Mouse (Mus musculus) hindbrain, postnatal 0 days (tissue): Measurements from ENCODE around the gene Baz2a. TPM values are rescaled to one million over a fixed set of nuclear protein-coding genes. Genes with fewer than 3 reads are reported as not detected.

ENCODE experiments used
- ATAC-seq: fragments of 200-750 bp; cut with Nextera tagmentation; 2 replicates; pipeline ENCODE4 v1.8.0; 2017; ENCODE audit warnings: mild to moderate bottlenecking, moderate TSS enrichment, moderate library complexity
- DNase-seq: peaks from one replicate; pipeline ENCODE4 v3.0.0-alpha.2; 2015; ENCODE audit warnings: low spot score
- H3K27ac ChIP-seq: fragments of 300-500 bp; sonication (generic); 2 replicates; pipeline ENCODE4 v1.5.1; 2014; ENCODE audit warnings: mild to moderate bottlenecking
- H3K27me3 ChIP-seq: fragments of 300-500 bp; sonication (generic); 2 replicates; pipeline ENCODE4 v1.6.1; 2014; ENCODE audit warnings: low read length, mixed read lengths; ENCODE audit not compliant: insufficient read depth
- H3K36me3 ChIP-seq: fragments of 300-500 bp; sonication (generic); 2 replicates; pipeline ENCODE4 v1.6.1; 2014; ENCODE audit warnings: low read length, mixed read lengths; ENCODE audit not compliant: insufficient read depth
- H3K4me1 ChIP-seq: fragments of 300-500 bp; sonication (generic); 2 replicates; pipeline ENCODE4 v1.6.1; 2014; ENCODE audit warnings: antibody characterized with exemption, low read length, mixed read lengths; ENCODE audit not compliant: insufficient read depth
- H3K4me2 ChIP-seq: fragments of 300-500 bp; sonication (generic); 2 replicates; pipeline ENCODE4 v1.6.1; 2014; ENCODE audit warnings: low read depth, mild to moderate bottlenecking, low read length, moderate library complexity, mixed read lengths
- H3K4me3 ChIP-seq: fragments of 300-500 bp; sonication (generic); 2 replicates; pipeline ENCODE4 v1.5.1; 2014; ENCODE audit warnings: low read length
- H3K9ac ChIP-seq: fragments of 300-500 bp; sonication (generic); replicated peaks from 2 replicates; pipeline ENCODE4 v1.6.1; 2014; ENCODE audit warnings: mild to moderate bottlenecking, low read length, moderate library complexity, mixed read lengths
- H3K9me3 ChIP-seq: fragments of 300-500 bp; sonication (generic); 2 replicates; pipeline ENCODE4 v1.6.1; 2016; ENCODE audit warnings: low read length, mixed read lengths
- CTCF ChIP-seq: IDR thresholded peaks from 2 replicates; pipeline ENCODE4 v1.5.1; 2016; ENCODE audit warnings: antibody characterized with exemption, control low read depth, low read depth
- WGBS: fragments of 180-500 bp; shearing (Covaris S2); extraction: QIAGEN DNeasy Blood & Tissue Kit; methylation state at CpG from one replicate; pipeline ENCODE4 v1.1.7; 2014; 5-methylcytosine and 5-hydroxymethylcytosine counted together
- polyA plus RNA-seq: library from polyadenylated mRNA; unstranded; fragments of >200 nt; fragmentation: Nextera tagmentation; extraction: Ambion mirVana; gene quantifications from 2 replicates; pipeline ENCODE4 v1.2.1, GENCODE M21; 2015
- total RNA-seq: library from RNA; depleted of rRNA; stranded (reverse); fragments of >200 nt; gene quantifications from 2 replicates; pipeline ENCODE4 v1.2.3, GENCODE M21; 2014

Baz2a gene
- total and polyA plus RNA-seq, 2 experiments from 2014 or later, result 10.6 to 14.3 TPM

DNA sequence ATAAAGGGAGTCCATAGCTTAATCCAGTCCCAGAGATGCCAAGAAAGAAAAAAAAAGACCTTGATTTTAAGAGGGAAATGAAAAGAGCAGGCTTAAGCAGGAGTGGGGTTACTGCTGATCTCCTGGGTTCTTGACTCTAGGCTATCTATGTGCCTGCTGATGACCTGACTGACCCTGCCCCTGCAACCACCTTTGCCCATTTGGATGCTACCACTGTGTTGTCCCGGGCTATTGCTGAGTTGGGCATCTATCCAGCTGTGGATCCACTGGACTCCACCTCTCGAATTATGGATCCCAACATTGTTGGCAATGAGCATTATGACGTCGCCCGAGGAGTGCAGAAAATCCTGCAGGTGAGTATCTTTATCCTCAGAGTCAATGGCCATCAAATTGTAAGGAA lies 3.2 kb upstream of the Baz2a start:
- TF ChIP-seq CTCF, result no peak
- Histone ChIP-seq H3K4me1 (peaks cover 16% of the 10 kb centered on the region; the same call in 1 of the 2 replicates), H3K9me3 (no peaks in the 10 kb centered on the region), H3K27ac (no peak overlapping the region), H3K4me2 (no peak overlapping the region), H3K9ac (no peak overlapping the region), H3K36me3 (peaks cover 46% of the 10 kb centered on the region), H3K27me3 (no peaks in the 10 kb centered on the region), H3K4me3 (no peak overlapping the region)
- DNase-seq (no peak), ATAC-seq (no peak)
- 82% methylated on average over 5 of the region's 5 CpGs for WGBS

DNA sequence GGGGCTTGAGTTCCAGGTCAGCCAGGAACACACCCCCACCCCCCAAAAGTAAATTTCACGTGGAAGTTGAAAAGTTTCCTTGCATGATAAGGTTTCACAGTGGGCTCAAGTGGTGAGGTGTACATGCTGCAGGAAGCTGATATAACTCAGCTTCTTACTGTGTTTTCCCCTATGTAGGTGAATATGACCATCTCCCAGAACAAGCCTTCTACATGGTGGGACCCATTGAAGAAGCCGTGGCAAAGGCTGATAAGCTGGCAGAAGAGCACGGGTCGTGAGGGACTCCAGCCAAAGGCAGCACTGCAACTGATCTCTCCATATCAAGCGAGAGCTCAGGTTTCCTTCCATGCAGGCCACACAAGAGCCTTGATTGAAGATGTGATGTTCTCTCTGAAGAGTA lies 1.5 kb upstream of the Baz2a start:
- H3K9me3 ChIP-seq, result no peaks in the 10 kb centered on the region
- no peak overlapping the region for H3K9ac ChIP-seq
- no peaks in the 10 kb centered on the region for H3K27me3 ChIP-seq
- no peak overlapping the region for H3K4me2 ChIP-seq
- ATAC-seq (no peak), DNase-seq (no peak)
- peaks cover 27% of the 10 kb centered on the region for H3K4me1 ChIP-seq
- TF ChIP-seq CTCF, result no peak
- H3K36me3 ChIP-seq, result peaks cover 46% of the 10 kb centered on the region
- WGBS, result 71% methylated on average over 5 of the region's 5 CpGs
- no peak overlapping the region for H3K4me3 ChIP-seq
- no peak overlapping the region for H3K27ac ChIP-seq

DNA sequence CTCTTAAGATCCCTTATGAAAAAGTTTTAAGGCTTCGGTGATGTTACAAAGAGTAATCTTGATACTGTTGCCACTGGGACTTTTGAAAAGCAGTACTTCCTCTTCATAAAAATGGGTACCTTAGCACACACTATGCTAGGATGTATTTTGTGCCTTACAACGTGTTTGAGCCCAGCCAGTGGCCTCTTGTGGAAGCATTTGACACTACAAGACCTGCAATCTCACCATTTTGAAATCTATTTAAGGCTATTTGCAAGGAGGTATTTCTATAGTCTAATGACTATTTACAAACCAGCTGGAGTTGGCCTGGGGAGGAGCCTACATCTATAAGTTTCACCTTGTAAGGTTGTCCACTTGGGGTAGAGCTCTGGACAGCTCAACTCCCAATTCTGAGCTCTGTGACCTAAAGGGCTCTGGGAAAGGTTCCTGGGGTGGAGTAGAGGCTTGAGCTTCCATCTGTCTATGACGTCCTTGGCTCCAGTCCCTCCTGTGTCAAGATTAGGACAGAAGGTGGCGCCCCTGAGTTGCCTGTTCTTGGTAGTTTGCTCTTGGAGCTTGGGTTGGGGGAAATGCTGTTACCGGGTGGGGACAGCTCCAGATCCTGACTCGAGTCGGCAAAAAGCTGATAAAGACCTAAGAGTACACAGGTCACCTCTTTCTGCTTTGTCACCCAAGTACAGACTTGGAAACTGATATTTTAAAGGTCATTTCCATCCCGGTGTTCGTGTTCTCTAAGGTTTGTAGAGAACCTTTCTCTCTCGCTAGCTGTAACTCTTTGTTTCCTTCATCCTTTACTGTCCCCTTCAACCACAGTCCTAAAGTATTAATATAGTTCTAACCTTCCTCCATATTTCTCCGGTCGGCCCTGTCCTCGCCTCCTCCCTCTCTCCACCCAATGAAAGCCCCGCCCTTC lies 470 bp upstream of the Baz2a start:
- H3K27me3 ChIP-seq, result no peaks in the 10 kb centered on the region
- H3K9me3 ChIP-seq, result no peaks in the 10 kb centered on the region
- TF ChIP-seq CTCF, result peak; percentile 84
- H3K27ac ChIP-seq, result peak overlapping the region; percentile 78; the same call in 1 of the 2 replicates
- H3K9ac ChIP-seq, result peak overlapping the region; percentile 61; the same call in 1 of the 2 replicates
- WGBS, result 8% methylated on average over 14 of the region's 14 CpGs
- peak; percentile 92 for DNase-seq
- peak overlapping the region; percentile 88 for H3K4me2 ChIP-seq
- H3K4me1 ChIP-seq, result peaks cover 27% of the 10 kb centered on the region
- H3K36me3 ChIP-seq, result peaks cover 36% of the 10 kb centered on the region
- peak; percentile 58 for ATAC-seq
- H3K4me3 ChIP-seq, result peak overlapping the region; percentile 72

DNA sequence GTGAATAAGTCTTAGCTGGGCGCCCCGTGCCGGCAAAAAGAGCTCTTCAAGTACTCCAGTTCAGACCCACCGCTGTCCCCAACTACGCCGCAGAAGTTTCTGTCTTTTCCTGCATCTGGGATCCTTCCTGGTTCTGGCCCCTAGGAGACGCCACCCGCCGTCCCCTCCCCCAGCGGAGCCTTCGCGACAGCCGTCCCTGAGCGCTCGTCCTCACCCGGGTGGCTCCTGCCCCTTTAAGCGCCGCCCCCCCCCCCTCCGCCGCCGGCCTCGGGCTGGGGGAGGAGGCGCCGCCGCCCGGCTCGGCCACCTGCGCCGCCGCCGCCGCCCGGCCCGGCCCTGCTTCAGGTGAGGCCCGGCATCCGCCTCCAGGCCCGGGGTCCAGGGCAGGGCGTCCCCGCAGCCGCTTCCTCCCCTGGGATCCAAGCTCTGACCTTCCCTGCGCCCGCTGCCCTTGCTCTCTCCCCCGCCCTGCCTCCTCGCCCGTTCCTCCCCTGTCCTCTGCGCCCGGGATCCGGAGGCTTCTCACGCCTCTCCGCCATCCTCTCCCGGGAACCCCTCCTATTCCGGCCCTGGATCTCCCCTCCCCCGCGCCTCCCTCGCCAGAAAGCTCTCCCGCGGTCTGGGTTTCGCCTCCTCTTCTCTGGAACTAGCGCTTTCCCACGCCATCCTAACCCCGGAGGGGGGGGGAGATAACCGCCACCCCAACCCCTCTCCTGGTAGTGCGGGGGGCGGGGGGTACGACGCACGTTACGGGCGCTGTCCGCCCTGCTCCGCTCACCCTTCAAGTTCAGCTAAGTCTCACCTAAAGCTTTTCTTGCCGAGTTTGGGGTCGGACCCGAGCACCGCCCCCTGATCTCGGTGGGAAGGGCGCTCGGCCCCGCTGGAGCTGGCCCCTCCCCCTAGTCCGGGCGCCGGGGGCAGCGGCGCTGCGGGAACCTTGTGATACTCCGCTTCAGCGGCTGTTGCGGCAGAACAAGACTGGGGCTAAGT lies 1.4 kb downstream of the Baz2a start:
- H3K9ac ChIP-seq, result peak overlapping the region; percentile 61
- WGBS, result under 1% methylated on average over 59 of the region's 88 CpGs
- peak; percentile 57 for TF ChIP-seq CTCF
- H3K4me2 ChIP-seq, result peak overlapping the region; percentile 88
- H3K4me1 ChIP-seq, result peaks cover 27% of the 10 kb centered on the region
- H3K27ac ChIP-seq, result peak overlapping the region; percentile 78
- peaks cover 22% of the 10 kb centered on the region for H3K36me3 ChIP-seq
- peak overlapping the region; percentile 72 for H3K4me3 ChIP-seq
- peak; percentile 83 for DNase-seq
- H3K27me3 ChIP-seq, result no peaks in the 10 kb centered on the region
- peak; percentile 61 for ATAC-seq
- H3K9me3 ChIP-seq, result no peaks in the 10 kb centered on the region

DNA sequence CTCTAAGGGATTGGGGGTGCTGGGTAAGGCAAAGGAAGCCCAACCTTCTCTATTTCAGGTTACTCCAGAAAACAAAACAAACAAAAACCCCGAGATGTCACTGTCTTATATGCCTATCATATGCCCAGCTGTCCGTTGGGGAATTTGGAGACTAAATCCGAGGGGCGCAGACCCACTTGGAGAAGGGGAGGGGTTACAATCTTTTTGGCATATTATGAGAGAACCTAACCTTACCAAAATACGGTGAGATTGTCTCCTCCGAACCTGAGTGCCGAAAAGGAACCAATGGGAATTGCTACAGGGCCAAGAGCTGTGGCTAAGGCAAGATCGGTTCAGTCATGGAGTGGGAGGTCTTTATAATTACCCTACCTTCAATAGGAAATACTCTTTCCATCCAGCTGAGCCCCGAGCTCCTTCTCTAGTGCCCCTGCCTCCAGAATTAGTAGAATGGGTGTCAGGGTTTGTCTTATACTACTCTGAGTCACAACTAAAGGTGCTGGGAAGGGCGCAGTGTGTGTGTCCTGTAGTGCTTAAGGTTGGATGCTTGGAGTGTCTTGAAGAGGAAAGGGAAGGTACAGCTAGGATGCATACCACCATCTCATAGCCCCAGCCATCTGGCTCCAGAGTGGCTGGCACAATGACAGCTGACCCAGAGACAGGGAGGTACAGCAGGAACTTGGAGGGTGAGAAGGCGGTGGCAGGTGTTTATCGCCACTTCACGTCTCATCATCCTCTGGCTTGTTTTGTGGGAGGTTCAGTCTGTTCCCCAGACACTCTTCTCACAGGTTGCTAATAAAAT lies 2.3 kb downstream of the Baz2a start:
- 17% methylated on average over 13 of the region's 13 CpGs for WGBS
- peak; percentile 19 for DNase-seq

More for the DNA sequence above, 2.3 kb downstream of the Baz2a start:
- TF ChIP-seq CTCF, result no peak
- no peak for ATAC-seq
- Histone ChIP-seq H3K27me3 (no peaks in the 10 kb centered on the region), H3K9me3 (no peaks in the 10 kb centered on the region), H3K4me2 (peak overlapping the region; percentile 88), H3K27ac (peak overlapping the region; percentile 78), H3K9ac (peak overlapping the region; percentile 61), H3K36me3 (peaks cover 13% of the 10 kb centered on the region), H3K4me1 (peaks cover 27% of the 10 kb centered on the region), H3K4me3 (peak overlapping the region; percentile 72)
